Mouse (Mus musculus) splenic B cell, adult 2 months (primary cell): ENCODE measurements around the gene Gm20388.

Experiments used
- DNase-seq: peaks from one replicate; pipeline ENCODE4 v3.0.0-alpha.2; 2011; ENCODE audit warnings: low read depth, low spot score
- H3K27me3 ChIP-seq: 2 replicates; pipeline ENCODE4 v1.6.1; 2012; ENCODE audit warnings: mild to moderate bottlenecking, low read length, moderate library complexity, mixed read lengths; ENCODE audit not compliant: control insufficient read depth, poor library complexity, insufficient read depth, severe bottlenecking
- H3K36me3 ChIP-seq: 2 replicates; pipeline ENCODE4 v1.6.1; 2012; ENCODE audit warnings: mild to moderate bottlenecking, low read length, moderate library complexity, mixed read lengths; ENCODE audit not compliant: control insufficient read depth, poor library complexity, insufficient read depth, severe bottlenecking

The Gm20388 gene

DNA sequence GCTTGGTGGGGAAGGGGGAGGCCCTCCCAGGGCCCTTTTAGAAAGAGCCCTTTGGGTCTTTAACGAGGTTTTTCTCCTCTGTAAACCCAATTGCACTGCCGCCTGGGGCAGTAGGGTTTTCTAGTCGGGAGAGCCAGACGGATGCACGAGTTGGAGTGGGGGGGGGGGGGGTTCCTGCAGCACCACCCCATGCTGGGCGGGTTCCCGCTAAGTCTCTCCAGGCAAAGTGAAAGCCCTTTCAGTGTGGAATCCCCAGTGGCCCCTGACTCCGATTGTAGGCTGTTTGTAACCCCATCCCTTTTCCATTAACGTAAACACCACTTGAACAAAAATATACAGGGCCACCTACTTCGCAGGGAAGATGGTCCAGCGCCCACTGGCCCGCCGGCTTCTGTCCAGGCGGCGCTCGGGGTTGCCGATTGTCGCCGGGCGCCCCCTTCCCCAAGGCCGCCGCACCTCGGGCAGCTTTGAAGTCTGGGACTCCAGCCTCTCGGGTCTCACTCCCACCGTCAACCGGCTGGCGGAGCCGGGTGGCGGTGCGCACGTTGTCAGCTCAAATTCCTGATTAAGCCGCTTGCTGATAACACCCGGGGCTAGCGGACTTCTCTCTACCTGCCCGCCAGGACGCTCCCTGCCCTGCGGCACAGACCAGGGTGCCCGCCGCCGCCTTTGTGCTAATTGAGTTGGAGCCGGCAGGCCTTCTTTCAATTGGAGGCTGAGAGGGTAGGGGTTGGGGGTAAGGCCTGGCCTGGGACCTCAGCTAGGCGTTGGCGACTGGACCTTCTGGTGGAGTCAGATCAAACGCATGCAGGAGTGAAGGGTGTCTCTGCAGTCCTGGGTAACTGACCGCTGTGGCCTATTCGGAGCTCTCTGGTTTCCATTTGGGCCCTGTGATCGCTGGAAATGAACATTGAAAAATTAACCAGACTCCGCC, 1162.8 kb downstream of the Gm20388 start:
- no peak for DNase-seq
- Histone ChIP-seq H3K36me3 (no peaks in the 10 kb centered on the region), H3K27me3 (no peaks in the 10 kb centered on the region)

DNA sequence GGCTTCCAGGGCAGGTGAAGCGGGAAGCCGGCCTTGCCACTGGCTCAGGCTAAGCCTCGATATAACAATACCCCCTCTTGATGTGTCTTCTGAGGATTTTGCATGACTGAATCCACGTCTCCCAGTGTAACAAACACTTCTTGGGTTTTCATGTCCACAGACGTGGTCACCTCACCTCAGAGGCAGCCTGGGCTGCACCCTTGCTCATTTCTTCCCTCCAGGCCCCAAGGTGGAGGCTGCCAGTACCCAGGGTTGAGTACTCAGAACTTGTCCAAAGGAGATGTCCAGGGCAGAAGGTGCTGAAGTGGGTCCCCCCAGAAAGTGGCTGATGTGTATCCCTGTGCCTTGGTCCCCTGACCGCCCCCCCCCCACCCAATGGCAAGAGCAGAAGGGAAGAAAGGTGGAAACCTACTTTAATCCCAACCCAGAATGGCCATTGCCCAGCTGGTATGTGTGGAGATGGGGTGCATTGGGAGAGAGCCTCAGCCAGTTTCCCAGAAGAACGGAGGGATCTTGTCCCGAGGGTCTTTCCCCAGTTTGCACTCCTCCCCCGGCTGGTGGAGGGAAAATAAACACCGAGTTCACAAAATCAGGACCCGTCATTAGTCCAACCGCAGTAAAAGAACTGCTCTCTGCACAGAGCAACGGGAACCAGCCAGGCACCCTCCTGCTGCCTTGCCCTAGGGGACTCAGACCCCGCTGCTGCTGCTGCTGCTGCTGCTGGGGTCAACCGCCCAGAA, 1163.6 kb downstream of the Gm20388 start:
- H3K27me3 ChIP-seq = no peaks in the 10 kb centered on the region
- no peak for DNase-seq
- H3K36me3 ChIP-seq = no peaks in the 10 kb centered on the region

DNA sequence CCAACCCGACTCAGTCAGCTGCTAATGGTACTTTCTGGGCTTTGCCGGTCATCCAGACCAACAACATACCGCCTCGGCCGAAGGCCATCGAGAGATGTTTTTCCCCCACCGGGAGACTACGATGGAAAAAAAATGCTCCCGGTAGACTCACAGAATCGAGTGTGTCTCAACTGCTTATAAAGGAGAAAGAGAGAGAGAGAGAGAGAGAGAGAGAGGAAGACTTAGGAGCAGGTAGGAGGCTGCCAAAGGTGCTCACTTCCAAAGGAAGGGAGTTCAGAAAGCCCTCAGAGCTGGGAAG, 1164.2 kb downstream of the Gm20388 start:
- DNase-seq = no peak
- H3K27me3 ChIP-seq = no peaks in the 10 kb centered on the region

DNA sequence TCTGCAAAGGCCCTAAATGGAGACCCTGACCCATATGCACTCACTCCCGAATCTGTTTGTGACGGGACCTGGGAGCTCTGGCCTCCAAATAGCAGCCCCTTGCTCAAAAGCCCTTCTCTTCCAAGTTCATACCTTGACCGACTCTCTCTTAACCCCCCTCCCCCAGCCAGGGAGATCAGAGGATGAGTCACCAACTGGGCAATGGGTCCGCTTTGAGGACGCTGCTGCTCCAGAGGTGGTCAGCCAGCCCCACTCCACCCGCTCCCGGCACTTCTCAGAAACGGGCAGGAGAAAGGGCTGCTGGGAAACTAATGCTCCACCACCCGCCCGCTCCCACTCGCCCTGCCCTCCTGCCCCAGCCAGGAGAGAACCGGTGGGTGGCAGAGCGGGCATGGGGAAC, 1165.3 kb downstream of the Gm20388 start:
- Histone ChIP-seq H3K27me3 (no peaks in the 10 kb centered on the region), H3K36me3 (no peaks in the 10 kb centered on the region)
- no peak for DNase-seq

More for the DNA sequence above, 1164.2 kb downstream of the Gm20388 start:
- no peaks in the 10 kb centered on the region for H3K36me3 ChIP-seq

DNA sequence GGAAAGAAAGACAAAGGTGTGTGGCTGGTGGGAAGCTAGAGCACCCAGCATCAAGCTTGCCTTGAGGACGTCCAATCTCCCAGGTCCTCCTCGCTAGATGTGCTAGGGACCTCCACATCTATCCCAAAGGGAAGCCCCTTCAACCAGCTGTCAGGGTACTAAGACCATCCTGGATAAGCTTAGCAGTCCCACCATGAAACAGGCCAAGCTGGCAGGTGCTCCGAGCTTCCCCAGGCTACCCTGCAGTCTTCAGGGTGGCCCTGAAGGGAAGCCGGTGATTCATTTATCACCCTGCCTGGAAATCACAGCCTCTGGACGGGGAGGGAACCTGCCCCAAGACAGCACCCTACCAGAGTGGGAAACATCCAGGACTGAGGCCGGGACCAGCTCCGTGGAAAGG, 1165.9 kb downstream of the Gm20388 start:
- no peak for DNase-seq
- Histone ChIP-seq H3K27me3 (no peaks in the 10 kb centered on the region; the same call in 1 of the 2 replicates), H3K36me3 (no peaks in the 10 kb centered on the region)

DNA sequence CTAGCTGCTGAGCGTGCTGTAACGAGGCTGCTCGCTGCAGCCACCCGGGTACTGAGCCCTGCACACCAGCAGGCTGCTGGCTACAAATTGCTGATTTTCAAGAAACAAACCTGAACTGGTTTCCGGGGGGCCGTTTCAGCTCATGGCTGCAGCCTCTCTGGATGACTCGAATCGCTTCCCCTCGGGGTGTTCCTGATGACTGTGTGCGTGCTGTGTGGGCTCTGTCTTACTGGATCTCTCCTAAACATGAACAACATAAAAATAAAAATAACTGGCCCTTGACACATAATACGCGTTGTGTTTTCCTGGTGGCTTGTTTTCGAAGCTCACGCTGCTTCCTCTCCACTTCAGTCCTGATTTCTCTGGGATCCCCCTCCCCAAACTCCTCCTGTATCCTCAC, 1168.1 kb downstream of the Gm20388 start:
- H3K36me3 ChIP-seq = no peaks in the 10 kb centered on the region
- no peak for DNase-seq
- H3K27me3 ChIP-seq = no peaks in the 10 kb centered on the region; the same call in 1 of the 2 replicates

DNA sequence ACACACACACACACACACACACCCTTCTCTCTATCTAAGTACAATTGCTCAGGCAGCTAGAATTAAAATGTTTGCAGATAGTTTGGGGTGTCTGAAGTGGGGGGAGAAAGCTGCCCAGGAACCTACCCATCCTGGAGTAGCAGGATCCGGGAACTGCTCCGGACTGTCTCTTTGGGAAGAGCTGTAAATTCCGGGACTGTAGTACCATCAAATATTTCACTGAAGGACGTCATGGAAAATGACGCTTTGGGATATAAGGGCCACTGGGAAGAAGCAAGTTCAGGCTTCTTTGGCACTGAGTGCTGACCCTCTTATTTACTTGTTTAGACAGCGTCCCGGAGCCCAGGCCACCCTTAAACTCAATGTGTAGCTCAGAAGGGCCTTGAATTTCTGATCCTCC, 1168.6 kb downstream of the Gm20388 start:
- no peaks in the 10 kb centered on the region; the same call in 1 of the 2 replicates for H3K27me3 ChIP-seq
- no peak for DNase-seq
- H3K36me3 ChIP-seq = no peaks in the 10 kb centered on the region

DNA sequence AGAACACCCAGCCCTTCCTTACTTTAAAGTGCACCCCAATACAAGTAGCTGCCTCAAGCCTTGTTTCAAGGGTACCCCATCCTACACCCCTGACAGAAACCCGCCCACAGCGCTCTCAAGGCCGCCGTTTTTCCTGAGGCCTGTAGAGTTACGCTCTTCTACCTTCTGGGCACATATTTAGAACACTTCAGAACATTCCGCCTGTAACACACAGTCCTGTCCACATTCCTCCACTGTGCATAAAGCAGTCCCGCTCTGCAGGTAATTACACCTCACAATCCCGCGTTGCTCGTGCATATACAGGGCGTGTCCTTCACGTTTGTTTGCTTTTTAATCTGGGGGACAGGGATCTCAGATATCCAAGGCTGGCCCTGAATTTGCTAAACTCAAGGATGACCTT, 1169.3 kb downstream of the Gm20388 start:
- H3K27me3 ChIP-seq = no peaks in the 10 kb centered on the region; the same call in 1 of the 2 replicates
- DNase-seq = no peak
- no peaks in the 10 kb centered on the region for H3K36me3 ChIP-seq

DNA sequence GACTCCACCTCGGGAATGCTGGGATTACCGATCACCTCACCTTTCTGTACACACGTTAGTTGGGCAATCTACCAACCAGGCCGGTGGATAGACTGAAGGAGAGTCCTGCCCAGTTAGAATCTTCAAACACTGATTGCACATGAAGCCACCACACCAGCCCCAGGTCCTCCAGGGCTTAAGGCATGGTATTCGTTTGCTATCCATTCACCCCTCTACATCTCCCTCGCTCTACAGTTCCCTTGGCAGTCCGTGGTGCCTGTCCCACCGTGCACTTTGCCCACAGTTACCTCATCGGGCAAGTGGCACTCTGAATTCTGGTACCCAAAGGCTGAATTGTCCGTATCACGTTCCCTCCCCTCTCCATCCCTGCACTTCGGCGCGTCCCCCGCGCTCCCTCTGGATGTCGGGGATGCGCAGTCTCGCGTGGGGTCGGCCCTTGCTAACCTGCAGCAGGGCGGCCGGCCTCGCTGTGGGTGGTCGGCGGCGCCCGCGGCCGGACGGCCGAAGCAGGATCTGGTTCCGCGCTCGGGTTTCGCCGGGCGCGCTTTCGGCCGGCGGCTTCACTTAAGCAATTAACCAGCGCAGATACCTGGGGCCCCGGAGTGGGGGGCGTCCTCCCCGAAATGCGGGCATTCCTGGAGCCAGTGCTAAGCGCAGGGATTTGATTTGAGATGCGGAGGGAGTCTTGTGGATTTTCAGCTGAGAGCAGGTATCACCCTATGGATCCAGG, 1169.9 kb downstream of the Gm20388 start:
- H3K27me3 ChIP-seq = no peaks in the 10 kb centered on the region; the same call in 1 of the 2 replicates
- no peak for DNase-seq
- H3K36me3 ChIP-seq = no peaks in the 10 kb centered on the region

DNA sequence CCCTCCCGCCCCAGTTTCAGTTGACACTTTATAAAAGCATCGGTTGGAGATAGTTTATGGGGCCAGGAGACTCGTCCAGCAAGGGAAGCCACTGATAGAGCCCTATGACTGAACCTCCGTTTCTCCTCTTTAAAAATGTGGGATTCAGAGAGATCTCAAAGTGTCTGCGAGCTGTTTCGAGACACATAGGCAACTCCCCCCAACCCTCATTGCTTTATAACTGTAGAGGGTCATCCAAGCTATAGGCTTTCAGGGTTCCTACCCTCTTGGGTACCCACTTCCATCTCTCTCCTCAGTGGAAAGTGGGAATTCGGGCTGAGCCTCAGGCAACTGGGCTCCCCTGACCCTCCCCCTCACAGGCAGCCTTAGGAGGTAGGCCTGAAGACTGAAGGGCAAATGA, 1170.8 kb downstream of the Gm20388 start:
- H3K27me3 ChIP-seq = no peaks in the 10 kb centered on the region; the same call in 1 of the 2 replicates
- DNase-seq = no peak
- no peaks in the 10 kb centered on the region for H3K36me3 ChIP-seq

DNA sequence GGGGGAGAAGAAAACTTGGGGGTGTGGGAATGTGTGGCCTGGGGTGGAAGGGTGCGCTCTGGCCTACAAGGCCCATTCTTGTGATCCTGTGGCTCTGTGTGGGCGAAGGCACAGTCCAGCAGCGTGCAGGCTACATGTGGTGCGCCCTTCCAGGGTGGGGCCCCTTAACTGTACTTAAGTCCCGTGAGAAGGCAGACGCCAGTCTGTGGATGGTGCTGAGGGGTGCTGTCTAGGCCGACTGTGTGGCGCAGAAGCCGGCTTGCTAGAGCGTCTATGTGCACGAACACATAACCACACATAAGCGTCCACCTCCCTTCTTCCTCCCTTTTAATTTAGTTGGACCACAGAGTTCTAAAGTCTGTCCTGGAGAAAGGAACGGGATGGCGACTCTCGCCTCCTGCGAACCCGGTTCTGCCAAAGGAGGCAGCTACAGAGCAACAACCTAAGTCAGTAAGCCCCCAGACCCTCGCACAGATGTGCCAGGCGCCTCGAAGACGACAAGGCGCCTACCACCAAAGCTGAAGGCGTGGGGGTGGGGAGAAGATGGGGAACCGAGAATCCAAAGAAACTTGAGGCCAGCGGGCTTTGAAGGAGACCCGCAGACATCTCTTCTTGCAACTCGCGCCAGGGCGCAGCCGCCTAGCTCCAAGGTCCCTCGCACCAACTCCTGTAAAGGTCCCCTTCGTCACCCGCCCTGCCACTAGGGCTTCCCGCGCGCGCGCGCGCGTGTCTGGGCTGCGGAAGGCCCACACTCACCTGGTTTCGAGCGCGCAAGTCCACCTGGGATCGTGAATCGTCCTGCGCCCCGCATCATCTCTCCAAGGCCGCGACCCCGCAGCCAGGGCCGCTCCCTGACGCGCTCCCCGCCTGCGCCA, 1171.8 kb downstream of the Gm20388 start:
- DNase-seq = no peak
- no peaks in the 10 kb centered on the region; the same call in 1 of the 2 replicates for H3K27me3 ChIP-seq
- H3K36me3 ChIP-seq = no peaks in the 10 kb centered on the region

DNA sequence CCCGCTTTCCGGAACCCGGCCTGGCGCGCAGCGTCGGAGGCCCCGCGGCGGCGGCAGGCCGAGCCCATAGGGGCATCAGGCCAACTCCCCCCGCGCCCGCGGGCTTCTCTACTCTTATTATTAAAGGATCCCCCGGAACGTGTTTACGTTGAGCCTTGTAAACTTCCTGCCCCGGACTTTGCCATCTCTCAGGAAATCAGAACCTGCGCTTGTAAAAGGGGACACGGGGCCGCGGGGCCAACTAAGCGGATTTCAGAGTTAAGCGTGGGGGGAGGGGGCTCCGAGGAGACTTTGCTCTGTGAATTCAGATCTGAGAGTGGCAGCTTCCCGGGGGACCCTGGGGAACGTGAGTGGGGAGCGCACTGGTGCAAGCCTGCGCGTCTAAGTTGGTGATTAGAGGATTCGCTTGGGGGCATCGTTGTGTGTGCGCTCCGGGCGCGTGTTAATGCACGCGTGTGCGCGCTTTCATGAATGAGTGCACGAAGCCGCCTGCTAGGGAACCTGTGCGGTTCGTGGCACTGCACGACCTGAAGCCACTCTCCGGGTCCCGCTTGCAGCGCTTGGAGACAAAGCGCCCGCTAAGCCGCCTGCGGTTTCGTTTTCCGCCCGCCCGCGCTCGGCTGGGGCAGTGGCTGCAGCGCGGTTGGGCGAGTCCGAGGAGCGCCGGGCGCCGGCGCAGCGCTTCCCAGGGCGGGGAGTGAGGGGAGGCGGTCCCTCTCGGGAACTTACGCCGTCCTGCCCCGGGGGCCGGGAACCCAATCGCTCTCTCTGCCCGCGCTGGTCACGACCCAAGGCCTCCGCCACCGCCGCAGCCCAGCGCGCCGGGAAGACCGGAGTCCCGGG, 1172.7 kb downstream of the Gm20388 start:
- no peak for DNase-seq
- H3K36me3 ChIP-seq = no peaks in the 10 kb centered on the region
- no peaks in the 10 kb centered on the region; the same call in none of the 2 replicates for H3K27me3 ChIP-seq

DNA sequence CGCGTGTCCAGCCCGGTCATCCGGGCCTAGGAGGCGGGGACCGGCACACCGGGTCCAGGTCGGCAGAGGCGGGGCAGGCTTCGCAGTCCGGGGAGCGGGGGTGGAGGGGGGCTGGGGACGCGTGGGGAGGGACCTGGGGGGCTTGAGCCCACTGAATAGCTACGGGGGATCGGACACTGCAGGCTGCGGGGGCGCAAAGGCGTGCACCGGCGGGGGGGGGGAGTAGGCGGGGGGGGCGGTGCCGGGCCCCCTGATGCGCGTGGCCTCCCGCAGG, 1173.2 kb downstream of the Gm20388 start:
- no peaks in the 10 kb centered on the region; the same call in none of the 2 replicates for H3K27me3 ChIP-seq
- H3K36me3 ChIP-seq = no peaks in the 10 kb centered on the region
- DNase-seq = no peak
